Mouse (Mus musculus) forebrain, embryonic 14.5 days (tissue): Measurements from ENCODE around the gene Fam71a. TPM values are rescaled to one million over a fixed set of nuclear protein-coding genes. Genes with fewer than 3 reads are reported as not detected.
A peak's percentile ranks its signal among the peaks of the same experiment; 100 is the strongest.

ENCODE experiments used
- ATAC-seq: fragments of 200-750 bp; cut with Nextera tagmentation; 2 replicates; pipeline ENCODE4 v1.8.0; 2017; ENCODE audit warnings: mild to moderate bottlenecking, moderate library complexity
- DNase-seq: peaks from one replicate; pipeline ENCODE4 v3.0.0-alpha.2; 2015; ENCODE audit warnings: low spot score
- H3K27ac ChIP-seq: fragments of 300-500 bp; sonication (generic); 2 replicates; pipeline ENCODE4 v1.5.1; 2014; ENCODE audit warnings: low read depth, mild to moderate bottlenecking, control low read depth, low read length, moderate library complexity
- H3K27me3 ChIP-seq: fragments of 300-500 bp; sonication (generic); replicated peaks from 2 replicates; pipeline ENCODE4 v1.6.1; 2014; ENCODE audit warnings: low read length, control low read depth, mixed read lengths; ENCODE audit not compliant: control insufficient read depth, insufficient read depth
- H3K36me3 ChIP-seq: fragments of 300-500 bp; sonication (generic); 2 replicates; pipeline ENCODE4 v1.6.1; 2014; ENCODE audit warnings: low read length, control low read depth; ENCODE audit not compliant: control insufficient read depth, insufficient read depth
- H3K4me1 ChIP-seq: fragments of 300-500 bp; sonication (generic); 2 replicates; pipeline ENCODE4 v1.6.1; 2014; ENCODE audit warnings: antibody characterized with exemption, low read length, control low read depth; ENCODE audit not compliant: control insufficient read depth, insufficient read depth
- H3K4me2 ChIP-seq: fragments of 300-500 bp; sonication (generic); 2 replicates; pipeline ENCODE4 v1.6.1; 2014; ENCODE audit warnings: mild to moderate bottlenecking, control low read depth, low read length
- H3K4me3 ChIP-seq: fragments of 300-500 bp; sonication (generic); 2 replicates; pipeline ENCODE4 v1.5.1; 2014; ENCODE audit warnings: low read depth, low read length, control low read depth
- H3K9ac ChIP-seq: fragments of 300-500 bp; sonication (generic); 2 replicates; pipeline ENCODE4 v1.6.1; 2014; ENCODE audit warnings: mild to moderate bottlenecking, low read length, control low read depth, moderate library complexity
- H3K9me3 ChIP-seq: fragments of 300-500 bp; sonication (generic); replicated peaks from 2 replicates; pipeline ENCODE4 v1.6.1; 2016; ENCODE audit warnings: low read length, control low read depth, mixed read lengths; ENCODE audit not compliant: control insufficient read depth
- WGBS: fragments of 180-500 bp; shearing (Covaris S2); extraction: QIAGEN DNeasy Blood & Tissue Kit; methylation state at CpG from one replicate; pipeline ENCODE4 v1.1.7; 2014; 5-methylcytosine and 5-hydroxymethylcytosine counted together
- polyA plus RNA-seq: library from polyadenylated mRNA; unstranded; fragments of >200 nt; fragmentation: Nextera tagmentation; extraction: Ambion mirVana; gene quantifications from 2 replicates; pipeline ENCODE4 v1.2.1, GENCODE M21; 2014

Fam71a gene
- polyA plus RNA-seq, 1 experiment from 2014 or later: not detected

DNA sequence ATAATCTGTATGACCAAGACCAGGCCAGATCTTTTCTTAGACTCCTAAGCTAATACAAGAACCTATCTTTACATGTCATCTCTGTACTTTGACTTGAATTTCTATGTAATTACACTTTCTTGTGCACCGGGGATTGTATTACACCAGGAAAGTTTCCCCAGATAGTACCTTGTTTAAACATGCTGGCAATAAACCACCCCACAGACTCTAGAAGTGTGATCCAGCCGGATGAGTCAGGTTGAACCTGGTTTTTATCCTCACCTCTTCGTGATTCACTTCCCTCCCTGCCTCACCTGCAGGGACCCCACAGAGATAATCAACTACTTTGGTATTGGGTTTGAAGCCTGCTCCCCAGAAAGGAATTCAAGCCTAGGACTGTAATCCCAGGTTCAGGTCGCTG lies 29.2 kb downstream of the Fam71a start:
- ATAC-seq (no peak), DNase-seq (no peak)
- Histone ChIP-seq H3K4me2 (no peak overlapping the region), H3K9me3 (no peaks in the 10 kb centered on the region), H3K9ac (no peak overlapping the region), H3K4me3 (no peak overlapping the region), H3K27me3 (no peaks in the 10 kb centered on the region), H3K36me3 (no peaks in the 10 kb centered on the region), H3K4me1 (no peaks in the 10 kb centered on the region), H3K27ac (no peak overlapping the region)
- 55% methylated on average over 4 of the region's 4 CpGs for WGBS

DNA sequence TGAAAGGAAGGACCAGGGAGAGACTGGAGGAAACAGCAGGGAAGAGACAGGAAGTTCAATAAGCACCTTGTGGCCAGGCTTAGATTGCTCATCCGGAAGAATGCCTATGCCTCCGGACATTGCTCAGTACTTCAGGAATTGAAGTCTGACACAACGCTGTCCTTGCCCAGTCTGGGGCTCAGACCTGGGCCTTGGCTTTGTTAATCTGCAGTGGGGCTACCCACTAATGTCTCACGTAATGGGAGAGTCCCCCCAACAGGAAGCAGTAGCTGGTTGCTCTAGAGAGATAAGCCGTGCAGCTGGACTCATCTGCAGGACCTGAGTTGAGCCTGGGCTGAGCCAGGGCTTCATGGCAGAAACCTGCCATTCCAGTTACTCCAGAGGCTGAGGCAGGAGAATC lies 31.7 kb downstream of the Fam71a start:
- WGBS: 72% methylated on average over 5 of the region's 5 CpGs
- no peaks in the 10 kb centered on the region for H3K9me3 ChIP-seq
- no peak overlapping the region for H3K4me3 ChIP-seq
- no peak for DNase-seq
- H3K27ac ChIP-seq: no peak overlapping the region
- H3K4me1 ChIP-seq: no peaks in the 10 kb centered on the region
- H3K4me2 ChIP-seq: no peak overlapping the region
- no peak overlapping the region for H3K9ac ChIP-seq
- no peaks in the 10 kb centered on the region for H3K27me3 ChIP-seq
- no peaks in the 10 kb centered on the region for H3K36me3 ChIP-seq
- ATAC-seq: no peak

DNA sequence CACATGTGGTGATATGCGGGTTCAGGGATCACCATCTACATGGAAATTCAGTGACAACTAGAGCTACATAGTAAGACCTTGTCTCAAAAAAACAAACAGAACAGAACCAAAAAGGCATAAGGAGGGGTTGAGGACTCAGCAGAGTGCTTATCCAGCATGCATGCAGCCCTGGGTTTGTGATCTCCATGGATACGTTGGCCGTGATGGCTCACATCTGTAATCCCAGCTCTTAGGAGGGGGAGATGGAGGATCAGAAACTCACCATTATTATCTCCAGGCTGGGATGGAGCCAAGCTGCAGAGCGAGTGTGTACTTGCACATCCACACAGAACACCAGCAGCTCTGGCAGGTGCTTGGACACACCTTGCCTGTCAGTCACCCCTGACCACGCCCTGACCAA lies 32.4 kb downstream of the Fam71a start:
- no peak overlapping the region for H3K4me2 ChIP-seq
- H3K27me3 ChIP-seq: no peaks in the 10 kb centered on the region
- WGBS: 82% methylated on average over 5 of the region's 5 CpGs
- H3K9ac ChIP-seq: no peak overlapping the region
- DNase-seq (no peak), ATAC-seq (no peak)
- no peak overlapping the region for H3K4me3 ChIP-seq
- no peaks in the 10 kb centered on the region for H3K4me1 ChIP-seq
- no peaks in the 10 kb centered on the region for H3K36me3 ChIP-seq
- no peaks in the 10 kb centered on the region for H3K9me3 ChIP-seq
- no peak overlapping the region for H3K27ac ChIP-seq

DNA sequence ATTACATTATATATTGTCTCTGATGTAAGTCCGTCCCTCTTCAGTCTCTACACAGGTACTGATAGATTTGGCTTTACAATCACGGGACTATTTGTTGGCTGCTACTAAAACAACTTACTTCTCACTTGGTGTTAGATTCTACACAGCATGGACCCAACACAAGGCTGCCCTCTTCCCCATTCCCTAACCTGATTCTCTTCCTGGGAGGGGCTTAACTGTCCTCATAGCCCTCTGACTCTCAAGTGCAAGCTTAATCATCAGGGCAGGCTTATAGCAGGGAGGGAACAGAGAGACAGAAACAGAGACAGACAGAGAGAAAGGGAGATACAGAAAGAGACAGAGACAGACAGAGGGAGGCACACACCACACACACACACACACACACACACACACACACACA lies 32.9 kb downstream of the Fam71a start:
- H3K4me1 ChIP-seq: no peaks in the 10 kb centered on the region
- no peak overlapping the region for H3K9ac ChIP-seq
- DNase-seq: no peak
- 83% methylated on average over 2 of the region's 2 CpGs for WGBS
- H3K27ac ChIP-seq: no peak overlapping the region
- H3K9me3 ChIP-seq: no peaks in the 10 kb centered on the region
- H3K27me3 ChIP-seq: no peaks in the 10 kb centered on the region
- H3K4me2 ChIP-seq: no peak overlapping the region
- no peak overlapping the region for H3K4me3 ChIP-seq
- no peak for ATAC-seq
- H3K36me3 ChIP-seq: no peaks in the 10 kb centered on the region

DNA sequence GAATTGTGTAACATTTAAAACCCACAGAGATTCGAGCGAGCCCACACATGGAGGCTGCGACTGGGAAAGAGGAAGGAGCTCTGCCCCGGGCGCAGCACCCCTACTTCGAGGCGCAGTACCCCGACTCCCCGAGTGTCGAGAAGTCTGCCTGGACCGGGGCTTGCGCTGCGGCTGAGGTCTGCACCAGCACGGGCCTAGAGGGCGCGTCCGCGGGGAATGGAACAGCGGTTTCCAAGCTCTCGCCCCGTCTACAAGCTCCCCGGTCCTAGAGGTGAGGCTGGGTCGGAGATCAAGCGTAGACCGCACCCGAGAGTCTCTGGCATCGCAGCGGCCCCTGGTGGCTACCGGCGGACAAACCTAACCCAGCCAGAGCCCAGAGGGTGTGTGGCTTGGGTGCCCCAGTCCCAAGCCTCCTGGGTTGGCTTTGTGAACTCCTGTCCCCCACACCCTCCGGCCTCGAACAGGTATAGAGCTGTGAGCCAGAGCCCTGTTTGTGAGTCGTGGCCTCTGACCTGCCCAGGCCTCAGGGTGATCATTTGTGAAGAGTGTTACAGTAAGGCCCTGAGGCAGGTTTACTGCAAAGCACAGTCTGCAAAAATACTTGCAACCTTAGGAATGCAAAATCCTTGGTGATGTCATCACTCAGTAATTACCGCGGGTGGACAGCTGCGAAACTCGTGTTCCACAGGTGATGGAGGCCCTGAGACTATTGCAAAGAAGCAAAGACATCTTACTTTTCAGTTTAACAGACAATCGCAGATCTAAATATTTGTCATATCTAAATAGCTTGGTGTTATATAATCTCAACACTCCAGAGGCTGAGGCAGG lies 38.6 kb downstream of the Fam71a start:
- H3K9ac ChIP-seq: 0 out of 2 replicates have a peak overlapping the region, but pooled peaks have one; percentile 10
- H3K27me3 ChIP-seq: no peaks in the 10 kb centered on the region
- DNase-seq (peak; percentile 49), ATAC-seq (peak; percentile 52; the same call in 1 of the 2 replicates)
- 19% methylated on average over 37 of the region's 38 CpGs for WGBS
- no peaks in the 10 kb centered on the region for H3K9me3 ChIP-seq
- no peak overlapping the region for H3K4me3 ChIP-seq
- no peak overlapping the region for H3K27ac ChIP-seq
- H3K36me3 ChIP-seq: no peaks in the 10 kb centered on the region
- peak overlapping the region; percentile 49 for H3K4me2 ChIP-seq
- H3K4me1 ChIP-seq: no peaks in the 10 kb centered on the region

DNA sequence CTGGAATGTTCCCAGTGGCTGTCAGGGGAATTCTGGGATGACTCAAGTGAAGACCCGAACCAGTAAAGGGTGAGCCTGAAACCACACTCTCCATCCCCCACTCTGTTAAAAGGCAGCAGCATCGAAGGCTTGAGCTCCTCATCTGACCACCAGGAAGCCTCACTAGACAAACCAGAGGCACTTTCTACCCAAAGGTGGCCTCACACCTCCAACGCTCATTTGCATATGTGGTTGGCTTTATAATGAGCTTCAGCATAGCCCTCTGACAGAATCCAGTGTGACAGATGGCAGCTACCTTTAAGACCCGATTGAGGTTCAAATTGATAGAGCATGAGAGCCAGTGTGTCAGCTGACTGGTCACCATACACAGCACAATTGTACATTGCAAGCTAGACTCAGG lies 40.3 kb downstream of the Fam71a start:
- Histone ChIP-seq H3K9ac (no peak overlapping the region), H3K36me3 (no peaks in the 10 kb centered on the region), H3K27ac (no peak overlapping the region), H3K4me2 (no peak overlapping the region), H3K27me3 (no peaks in the 10 kb centered on the region), H3K4me1 (no peaks in the 10 kb centered on the region), H3K4me3 (no peak overlapping the region), H3K9me3 (no peaks in the 10 kb centered on the region)
- ATAC-seq (no peak), DNase-seq (no peak)
- 64% methylated on average over 4 of the region's 4 CpGs for WGBS

DNA sequence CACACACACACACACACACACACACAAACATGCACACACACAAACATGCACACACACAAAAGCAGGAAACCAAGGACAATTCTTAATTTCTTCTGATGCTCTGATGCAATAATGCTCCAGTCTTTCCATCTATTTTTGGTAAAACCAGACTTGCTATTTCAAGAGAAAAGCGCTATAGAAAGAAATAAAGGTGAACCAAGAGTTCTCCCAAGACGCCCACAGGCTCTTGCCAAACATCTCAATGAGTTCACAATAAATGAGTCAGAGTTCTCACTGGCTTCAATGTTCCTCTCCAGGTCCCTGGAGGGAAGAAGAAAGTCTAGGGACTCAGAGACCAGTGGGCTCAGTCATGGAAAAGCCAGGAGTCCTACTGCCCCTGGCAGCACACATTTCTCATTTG lies 40.9 kb downstream of the Fam71a start:
- Histone ChIP-seq H3K27ac (no peak overlapping the region), H3K4me3 (no peak overlapping the region), H3K4me2 (no peak overlapping the region), H3K9me3 (no peaks in the 10 kb centered on the region), H3K27me3 (no peaks in the 10 kb centered on the region), H3K9ac (no peak overlapping the region), H3K4me1 (no peaks in the 10 kb centered on the region), H3K36me3 (no peaks in the 10 kb centered on the region)
- no peak for ATAC-seq
- DNase-seq: no peak
- 93% methylated on average over 2 of the region's 2 CpGs for WGBS

DNA sequence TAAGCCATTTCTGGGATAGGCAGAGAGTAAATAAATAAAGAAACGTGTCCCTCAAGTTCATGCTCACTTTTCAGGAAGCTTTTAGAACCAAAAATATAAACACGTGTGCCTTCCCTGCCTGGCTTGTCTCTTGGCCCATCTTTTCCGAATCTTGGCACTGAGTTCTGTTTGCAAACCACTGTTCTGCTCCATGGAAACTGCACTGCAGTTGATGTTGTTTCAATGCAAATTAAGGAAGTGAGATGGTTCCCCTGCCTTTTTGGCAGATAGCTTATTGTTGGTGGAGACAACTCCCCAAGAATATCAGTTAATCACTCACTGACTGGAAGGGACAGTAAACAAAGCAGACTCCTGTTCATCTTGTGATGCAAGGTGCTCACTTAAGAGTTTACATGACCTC lies 41.9 kb downstream of the Fam71a start:
- H3K27me3 ChIP-seq: no peaks in the 10 kb centered on the region
- H3K4me3 ChIP-seq: no peak overlapping the region
- H3K9me3 ChIP-seq: no peaks in the 10 kb centered on the region
- no peak overlapping the region for H3K4me2 ChIP-seq
- no peak for DNase-seq
- ATAC-seq: no peak
- no peak overlapping the region for H3K27ac ChIP-seq
- no peak overlapping the region for H3K9ac ChIP-seq
- H3K4me1 ChIP-seq: no peaks in the 10 kb centered on the region
- H3K36me3 ChIP-seq: no peaks in the 10 kb centered on the region
- WGBS: 76% methylated on average over 3 of the region's 3 CpGs

DNA sequence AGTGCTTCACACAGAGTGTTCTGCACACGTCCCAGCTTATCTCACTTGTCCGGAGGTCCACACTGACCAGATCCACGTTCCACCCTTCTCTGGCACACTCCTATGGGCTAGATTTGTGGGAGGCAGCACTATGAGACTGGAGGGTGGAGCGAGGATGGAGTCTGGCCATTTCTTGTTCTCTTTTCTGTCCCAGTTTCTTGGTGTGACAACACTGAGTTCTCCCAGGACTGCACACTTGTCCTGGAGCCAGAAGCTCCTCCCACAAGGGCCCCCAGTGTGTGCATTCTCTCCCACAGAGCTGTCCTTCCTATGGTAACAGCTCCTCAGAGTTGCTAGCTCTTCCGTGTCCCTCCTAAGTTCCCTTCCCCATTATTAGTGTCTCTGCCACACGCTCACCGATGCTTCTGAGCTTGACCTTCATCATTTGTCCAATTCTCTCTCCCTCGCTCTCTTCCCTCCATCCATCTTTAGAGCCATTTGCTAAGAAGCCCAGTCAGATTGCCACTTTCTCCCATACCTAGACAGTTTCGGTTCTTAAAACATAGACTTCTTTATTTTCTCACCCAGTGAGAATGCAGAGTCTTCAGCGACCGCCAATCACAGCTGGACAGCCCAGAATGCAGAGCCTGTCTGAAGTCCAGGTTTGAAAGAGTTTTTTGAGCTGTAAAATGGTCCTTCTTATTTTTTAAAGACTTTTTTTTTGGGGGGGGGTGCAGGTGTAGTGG lies 48.9 kb downstream of the Fam71a start:
- no peak for DNase-seq
- 74% methylated on average over 11 of the region's 11 CpGs for WGBS
- Histone ChIP-seq H3K9ac (no peak overlapping the region), H3K4me2 (no peak overlapping the region), H3K4me3 (no peak overlapping the region), H3K9me3 (no peaks in the 10 kb centered on the region), H3K27me3 (no peaks in the 10 kb centered on the region), H3K4me1 (no peaks in the 10 kb centered on the region), H3K36me3 (no peaks in the 10 kb centered on the region), H3K27ac (no peak overlapping the region)
- ATAC-seq: no peak
